Mouse (Mus musculus): Measurements from ENCODE around the gene 9930022D16Rik.
A peak's percentile ranks its signal among the peaks of the same experiment; 100 is the strongest.

- no peak for TF ChIP-seq POLR2A (IDR thresholded peaks at IDR 0.05; ENCODE audit: low read depth, low read length)
- TF ChIP-seq CTCF (conservative IDR thresholded peaks at IDR 0.05; ENCODE audit: insufficient read depth, insufficient read length, low read depth, low read length): peak; percentile 79
These were observed 31.8 kb downstream of the 9930022D16Rik start for GRCm38 (mm10) chr11:109445438-109446035.
